Mouse (Mus musculus) CH12.LX (cell line): Measurements from ENCODE around the gene 5330417C22Rik. TPM values are rescaled to one million over a fixed set of nuclear protein-coding genes. Genes with fewer than 3 reads are reported as not detected.

ENCODE experiments used
- DNase-seq: peaks from one replicate; pipeline ENCODE4 v3.0.0-alpha.2; 2013; ENCODE audit errors: extremely low read depth
- H3K27ac ChIP-seq: 2 replicates; pipeline ENCODE4 v1.5.1; 2012; ENCODE audit warnings: low read depth, mild to moderate bottlenecking, control low read depth, moderate library complexity; ENCODE audit not compliant: insufficient read depth
- H3K27me3 ChIP-seq: replicated peaks from 2 replicates; pipeline ENCODE3; 2012; ENCODE audit warnings: inconsistent platforms
- H3K36me3 ChIP-seq, 2 experiments: replicated peaks in 1 of 2; 2 replicates each; pipeline versions ENCODE3 to v1.6.1; 2012; ENCODE audit warnings: inconsistent platforms in 1 of 2, low read length in 1 of 2, mild to moderate bottlenecking in 1 of 2, mixed read lengths in 1 of 2, moderate library complexity in 1 of 2; ENCODE audit not compliant: control insufficient read depth in 1 of 2, insufficient read depth in 1 of 2
- H3K4me1 ChIP-seq, 2 experiments: 2 replicates each; pipeline ENCODE4 v1.6.1; 2012; ENCODE audit warnings: inconsistent platforms in 1 of 2, moderate library complexity in 1 of 2; ENCODE audit not compliant: insufficient read depth in 2 of 2, control insufficient read depth in 1 of 2
- H3K4me2 ChIP-seq: 2 replicates; pipeline ENCODE4 v1.6.1; 2012; ENCODE audit warnings: low read depth, mild to moderate bottlenecking, control low read depth; ENCODE audit not compliant: poor library complexity, insufficient read depth, severe bottlenecking
- H3K4me3 ChIP-seq, 3 experiments: fragments of 150-350 bp in 1 of 3; sonication (generic) in 1 of 3; replicated peaks in 1 of 3; 2 replicates each; pipeline versions ENCODE3 to v1.5.1; 2011 to 2012; ENCODE audit warnings: low read depth in 2 of 3, low read length in 2 of 3, mild to moderate bottlenecking in 2 of 3, moderate library complexity in 2 of 3, control low read depth in 1 of 3, improper control_type of control experiment in 1 of 3, inconsistent platforms in 1 of 3, mixed read lengths in 1 of 3; ENCODE audit not compliant: poor library complexity in 1 of 3
- H3K79me2 ChIP-seq: replicated peaks from 2 replicates; pipeline ENCODE4 v1.6.1; 2012; ENCODE audit warnings: mild to moderate bottlenecking, moderate library complexity; ENCODE audit not compliant: control insufficient read depth, poor library complexity, insufficient read depth, severe bottlenecking; ENCODE audit errors: extremely low read depth
- H3K9ac ChIP-seq: 2 replicates; pipeline ENCODE4 v1.6.1; 2012; ENCODE audit warnings: low read depth, mild to moderate bottlenecking, control low read depth, moderate library complexity; ENCODE audit not compliant: insufficient read depth
- H3K9me3 ChIP-seq: replicated peaks from 2 replicates; pipeline ENCODE3; 2012; ENCODE audit warnings: low read length, inconsistent platforms, mixed read lengths
- BHLHE40 ChIP-seq: IDR thresholded peaks from 2 replicates; pipeline ENCODE4 v1.6.1; 2011; ENCODE audit warnings: mild to moderate bottlenecking, low read depth, low read length, improper control_type of control experiment
- CHD2 ChIP-seq: IDR thresholded peaks from 2 replicates; pipeline ENCODE4 v1.6.1; 2011; ENCODE audit warnings: low read length, improper control_type of control experiment
- CTCF ChIP-seq, 2 experiments: IDR thresholded peaks in 1 of 2; conservative IDR thresholded peaks in 1 of 2; 2 replicates each; pipeline ENCODE4 v1.5.1; 2011 to 2012; ENCODE audit warnings: low read depth in 2 of 2, low read length in 2 of 2, improper control_type of control experiment in 1 of 2, inconsistent platforms in 1 of 2, mild to moderate bottlenecking in 1 of 2, moderate library complexity in 1 of 2
- HCFC1 ChIP-seq: IDR thresholded peaks from 2 replicates; pipeline ENCODE4 v1.6.1; 2012; ENCODE audit warnings: low read depth, mild to moderate bottlenecking, inconsistent platforms, low read length, improper control_type of control experiment
- KAT2A ChIP-seq: IDR thresholded peaks from 2 replicates; pipeline ENCODE4 v1.6.1; 2012; ENCODE audit warnings: low read length, improper control_type of control experiment, inconsistent platforms; ENCODE audit not compliant: insufficient replicate concordance
- MAX ChIP-seq: IDR thresholded peaks from 2 replicates; pipeline ENCODE4 v1.6.1; 2011; ENCODE audit warnings: low read length, improper control_type of control experiment
- MEF2A ChIP-seq: IDR thresholded peaks from 2 replicates; pipeline ENCODE4 v1.6.1; 2014; ENCODE audit warnings: low read depth, mild to moderate bottlenecking, inconsistent platforms, low read length, improper control_type of control experiment, borderline replicate concordance
- MYC ChIP-seq: IDR thresholded peaks from 2 replicates; pipeline ENCODE4 v1.6.1; 2011; ENCODE audit warnings: low read depth, mild to moderate bottlenecking, improper control_type of control experiment, low read length
- NRF1 ChIP-seq: IDR thresholded peaks from 2 replicates; pipeline ENCODE4 v1.6.1; 2014; ENCODE audit warnings: low read depth, mild to moderate bottlenecking, inconsistent platforms, low read length, improper control_type of control experiment, moderate library complexity
- PAX5 ChIP-seq: IDR thresholded peaks from 2 replicates; pipeline ENCODE4 v1.6.1; 2012; ENCODE audit warnings: low read length, inconsistent platforms, mixed read lengths
- POLR2A ChIP-seq: IDR thresholded peaks from 2 replicates; pipeline ENCODE4 v1.6.1; 2011; ENCODE audit warnings: low read depth, mild to moderate bottlenecking, improper control_type of control experiment, low read length
- POLR2AphosphoS2 ChIP-seq: IDR thresholded peaks from 2 replicates; pipeline ENCODE4 v1.6.1; 2011; ENCODE audit warnings: low read depth, low read length, improper control_type of control experiment
- RAD21 ChIP-seq: IDR thresholded peaks from 2 replicates; pipeline ENCODE4 v1.6.1; 2011; ENCODE audit warnings: low read depth, mild to moderate bottlenecking, low read length, improper control_type of control experiment, moderate library complexity
- RCOR1 ChIP-seq: conservative IDR thresholded peaks from 2 replicates; pipeline ENCODE4 v1.6.1; 2012; ENCODE audit warnings: low read depth, mild to moderate bottlenecking, inconsistent platforms, low read length, improper control_type of control experiment
- SMC3 ChIP-seq: IDR thresholded peaks from 2 replicates; pipeline ENCODE4 v1.6.1; 2011; ENCODE audit warnings: low read depth, low read length, improper control_type of control experiment
- dilution Hi-C: fragments of 300-500 bp; cut with MboI; formaldehyde crosslinking; loops from 2 replicates; pipeline ENCODE4 v1.14.3; 2020; ENCODE audit warnings: low sequenced_read_pairs; ENCODE audit not compliant: extremely low pct_unique_long_range_greater_than_20kb, extremely low pct_ligation_motif_present
- in situ Hi-C: fragments of 300-500 bp; cut with MboI; formaldehyde crosslinking; loops from 3 replicates; pipeline ENCODE4 v1.14.3; 2019; ENCODE audit warnings: low sequenced_read_pairs, low pct_ligation_motif_present, low pct_unique_long_range_greater_than_20kb, mixed read lengths
- polyA plus RNA-seq: library from polyadenylated mRNA; unstranded; fragments of >175 nt; gene quantifications from 2 replicates; pipeline ENCODE4 v1.2.1, GENCODE M21; 2012; ENCODE audit warnings: low read depth; ENCODE audit not compliant: insufficient read length
- total RNA-seq, 2 experiments: library from RNA; depleted of rRNA; stranded (reverse); fragments of 300-350 nt in 1 of 2; fragments of >200 nt in 1 of 2; gene quantifications; 2 replicates each; pipeline ENCODE4 v1.2.3; 2012 to 2014

5330417C22Rik gene
- total and polyA plus RNA-seq, 3 experiments, result 0.05 to 0.27 (median 0.17) TPM

- H3K27ac ChIP-seq, result no peak overlapping the region
- H3K36me3 ChIP-seq, result no peaks in the 10 kb centered on the region
- H3K4me3 ChIP-seq, result no peak overlapping the region
- peaks cover 0 to 15% of the 10 kb centered on the region in 2 experiments; a peak in 2 of 4 replicates for H3K4me1 ChIP-seq
- H3K9me3 ChIP-seq, result no peaks in the 10 kb centered on the region
- no peak for DNase-seq
- in situ Hi-C loops, result no loop called here
- dilution Hi-C loops, result no loop called here
- H3K27me3 ChIP-seq, result peaks cover 52% of the 10 kb centered on the region
- no peak for TF ChIP-seq CHD2
- no peak; the same call in 1 of the 2 replicates for TF ChIP-seq BHLHE40
- TF ChIP-seq POLR2AphosphoS2, result no peak
- TF ChIP-seq PAX5, result no peak
- TF ChIP-seq SMC3, result no peak
- no peak for TF ChIP-seq NRF1
- TF ChIP-seq RAD21, result no peak
- no peak for TF ChIP-seq RCOR1
- no peak for TF ChIP-seq MYC
- no peak for TF ChIP-seq CTCF (conservative IDR thresholded peaks at IDR 0.05 in 1 of 2, IDR thresholded peaks at IDR 0.05 in 1 of 2; ENCODE audit: low read depth in 2 of 2, low read length in 2 of 2)
- no peak for TF ChIP-seq POLR2A
- H3K9ac ChIP-seq, result no peak overlapping the region
- peak overlapping the region; percentile 86 for H3K4me2 ChIP-seq
- no peaks in the 10 kb centered on the region for H3K79me2 ChIP-seq
Measured at GRCm38 (mm10) chr3:108535896-108536516, 330 bp downstream of the 5330417C22Rik start.

GRCm38 (mm10) chr3:108533951-108534350 is 2.4 kb downstream of the 5330417C22Rik start, which contains the start of gene 1700013F07Rik:
TSS of gene 1700013F07Rik (plus strand) at chr3:108534150.
- Histone ChIP-seq H3K36me3 (no peaks in the 10 kb centered on the region), H3K4me1 (peaks cover 0 to 15% of the 10 kb centered on the region in 2 experiments; a peak in 2 of 4 replicates), H3K27me3 (peaks cover 57% of the 10 kb centered on the region), H3K27ac (no peak within 1 kb of the TSS), H3K9ac (no peak within 1 kb of the TSS), H3K4me3 (no peak within 1 kb of the TSS), H3K9me3 (peaks cover 1% of the 10 kb centered on the region), H3K4me2 (no peak within 1 kb of the TSS), H3K79me2 (no peaks in the 10 kb centered on the region)
- DNase-seq, result no peak
- dilution Hi-C loops (no loop called here), in situ Hi-C loops (no loop called here)
- TF ChIP-seq HCFC1, result no peak
- TF ChIP-seq CHD2, result no peak
- no peak for TF ChIP-seq MEF2A
- TF ChIP-seq KAT2A, result no peak
- no peak for TF ChIP-seq MAX
- TF ChIP-seq POLR2A, result no peak
- TF ChIP-seq, all 38 proteins: peak for 0
